Mouse (Mus musculus) midbrain, embryonic 11.5 days (tissue): Measurements from ENCODE around the gene Fdx1l. TPM values are rescaled to one million over a fixed set of nuclear protein-coding genes. Genes with fewer than 3 reads are reported as not detected.
"Not testable (repeated sequence)": the region's sequence is repeated elsewhere in the genome, so short reads cannot be mapped to it uniquely, and the experiment has no call there.

Source experiments
- ATAC-seq: fragments of 200-750 bp; cut with Nextera tagmentation; 2 replicates; pipeline ENCODE4 v1.8.0; 2017; ENCODE audit warnings: moderate TSS enrichment, moderate library complexity; ENCODE audit not compliant: low FRiP score
- DNase-seq: peaks from one replicate; pipeline ENCODE4 v3.0.0; 2015; ENCODE audit warnings: low spot score; ENCODE audit errors: missing footprints
- H3K27ac ChIP-seq: fragments of 300-500 bp; sonication (generic); 2 replicates; pipeline ENCODE4 v1.5.1; 2014; ENCODE audit warnings: low read depth, low read length
- H3K27me3 ChIP-seq: fragments of 300-500 bp; sonication (generic); 2 replicates; pipeline ENCODE4 v1.6.1; 2014; ENCODE audit warnings: mild to moderate bottlenecking, low read length, moderate library complexity, mixed read lengths; ENCODE audit not compliant: control insufficient read depth, insufficient read depth
- H3K36me3 ChIP-seq: fragments of 300-500 bp; sonication (generic); 2 replicates; pipeline ENCODE4 v1.6.1; 2014; ENCODE audit warnings: mild to moderate bottlenecking, low read length, moderate library complexity, mixed read lengths; ENCODE audit not compliant: control insufficient read depth, insufficient read depth
- H3K4me1 ChIP-seq: fragments of 300-500 bp; sonication (generic); 2 replicates; pipeline ENCODE4 v1.6.1; 2014; ENCODE audit warnings: low read length; ENCODE audit not compliant: control insufficient read depth, insufficient read depth
- H3K4me2 ChIP-seq: fragments of 300-500 bp; sonication (generic); 2 replicates; pipeline ENCODE4 v1.6.1; 2014; ENCODE audit warnings: mild to moderate bottlenecking, moderate library complexity
- H3K4me3 ChIP-seq: fragments of 300-500 bp; sonication (generic); 2 replicates; pipeline ENCODE4 v1.5.1; 2014; ENCODE audit warnings: low read depth, low read length
- H3K9ac ChIP-seq: fragments of 300-500 bp; sonication (generic); 2 replicates; pipeline ENCODE4 v1.6.1; 2014; ENCODE audit warnings: low read length
- H3K9me3 ChIP-seq: fragments of 300-500 bp; sonication (generic); 2 replicates; pipeline ENCODE4 v1.6.1; 2016; ENCODE audit warnings: low read length; ENCODE audit not compliant: control insufficient read depth
- WGBS: fragments of 180-500 bp; shearing (Covaris S2); extraction: QIAGEN DNeasy Blood & Tissue Kit; methylation state at CpG from one replicate; pipeline ENCODE4 v1.1.7; 2014; 5-methylcytosine and 5-hydroxymethylcytosine counted together
- polyA plus RNA-seq: library from polyadenylated mRNA; unstranded; fragments of >200 nt; fragmentation: Nextera tagmentation; extraction: Ambion mirVana; gene quantifications from 2 replicates; pipeline ENCODE4 v1.2.1, GENCODE M21; 2014

Fdx1l gene
- polyA plus RNA-seq, 1 experiment from 2014 or later = 50.4 TPM

- Histone ChIP-seq H3K4me2 (no peak overlapping the region), H3K4me1 (no peaks in the 10 kb centered on the region), H3K9me3 (no peaks in the 10 kb centered on the region), H3K27me3 (peaks cover under 1% of the 10 kb centered on the region; the same call in 1 of the 2 replicates), H3K36me3 (no peaks in the 10 kb centered on the region), H3K4me3 (no peak overlapping the region), H3K27ac (no peak overlapping the region), H3K9ac (no peak overlapping the region)
- DNase-seq = no peak
- 90% methylated on average over 3 of the region's 3 CpGs for WGBS
- ATAC-seq = no peak
These were observed 28.2 kb downstream of the Fdx1l start for GRCm38 (mm10) chr9:21045235-21045634.

GRCm38 (mm10) chr9:21044785-21045184 is 28.6 kb downstream of the Fdx1l start:
- not testable (repeated sequence) for H3K4me1 ChIP-seq, H3K27ac ChIP-seq, H3K9ac ChIP-seq, ATAC-seq, H3K9me3 ChIP-seq, H3K36me3 ChIP-seq, H3K4me3 ChIP-seq, H3K4me2 ChIP-seq, DNase-seq, H3K27me3 ChIP-seq
- WGBS = 57% methylated on average over 1 of the region's 1 CpGs

- Histone ChIP-seq H3K4me2 (no peak overlapping the region), H3K27me3 (peaks cover 15% of the 10 kb centered on the region), H3K4me3 (no peak overlapping the region), H3K4me1 (no peaks in the 10 kb centered on the region), H3K9me3 (no peaks in the 10 kb centered on the region), H3K27ac (no peak overlapping the region), H3K36me3 (no peaks in the 10 kb centered on the region), H3K9ac (no peak overlapping the region)
- ATAC-seq (no peak), DNase-seq (no peak)
- WGBS = 82% methylated on average over 4 of the region's 4 CpGs
These were observed 29.9 kb downstream of the Fdx1l start for GRCm38 (mm10) chr9:21043563-21043962.

- Histone ChIP-seq H3K9ac (no peak overlapping the region), H3K9me3 (no peaks in the 10 kb centered on the region), H3K27ac (no peak overlapping the region), H3K27me3 (peaks cover 38% of the 10 kb centered on the region), H3K4me2 (no peak overlapping the region), H3K36me3 (no peaks in the 10 kb centered on the region), H3K4me3 (no peak overlapping the region), H3K4me1 (peaks cover 8% of the 10 kb centered on the region; the same call in 1 of the 2 replicates)
- no peak for ATAC-seq
- peak; percentile 53 for DNase-seq
- WGBS = 50% methylated on average over 4 of the region's 4 CpGs
These were observed 32.1 kb downstream of the Fdx1l start for GRCm38 (mm10) chr9:21041308-21041707.

- 79% methylated on average over 3 of the region's 3 CpGs for WGBS
- no peak overlapping the region for H3K4me2 ChIP-seq
These were observed 33.6 kb downstream of the Fdx1l start for GRCm38 (mm10) chr9:21039779-21040178.

GRCm38 (mm10) chr9:21037481-21037891 is 35.9 kb downstream of the Fdx1l start:
- WGBS = 2% methylated on average over 31 of the region's 31 CpGs
- Histone ChIP-seq H3K9me3 (no peaks in the 10 kb centered on the region), H3K9ac (peak overlapping the region; percentile 44), H3K27me3 (peaks cover 75% of the 10 kb centered on the region), H3K27ac (no peak overlapping the region), H3K4me1 (peaks cover 18% of the 10 kb centered on the region), H3K4me2 (peak overlapping the region; percentile 53), H3K36me3 (no peaks in the 10 kb centered on the region), H3K4me3 (peak overlapping the region; percentile 24)
- ATAC-seq (peak; percentile 43; the same call in 1 of the 2 replicates), DNase-seq (peak; percentile 92)

More at GRCm38 (mm10) chr9:21039779-21040178, 33.6 kb downstream of the Fdx1l start:
- Histone ChIP-seq H3K4me1 (peaks cover 8% of the 10 kb centered on the region; the same call in 1 of the 2 replicates), H3K36me3 (no peaks in the 10 kb centered on the region), H3K27ac (no peak overlapping the region), H3K27me3 (peaks cover 53% of the 10 kb centered on the region), H3K9ac (no peak overlapping the region), H3K9me3 (no peaks in the 10 kb centered on the region), H3K4me3 (no peak overlapping the region)
- DNase-seq (peak; percentile 78), ATAC-seq (no peak)

GRCm38 (mm10) chr9:21036666-21037065 is 36.7 kb downstream of the Fdx1l start:
- no peak for ATAC-seq
- Histone ChIP-seq H3K36me3 (no peaks in the 10 kb centered on the region), H3K27me3 (peaks cover 83% of the 10 kb centered on the region), H3K9me3 (no peaks in the 10 kb centered on the region), H3K9ac (no peak overlapping the region), H3K4me2 (no peak overlapping the region), H3K27ac (no peak overlapping the region), H3K4me3 (no peak overlapping the region), H3K4me1 (peaks cover 24% of the 10 kb centered on the region)
- peak; percentile 87 for DNase-seq
- 2% methylated on average over 22 of the region's 22 CpGs for WGBS

- H3K9ac ChIP-seq = no peak overlapping the region
- H3K4me3 ChIP-seq = no peak overlapping the region
- ATAC-seq (no peak), DNase-seq (peak; percentile 90)
- H3K4me1 ChIP-seq = peaks cover 25% of the 10 kb centered on the region
- 4% methylated on average over 20 of the region's 20 CpGs for WGBS
- no peaks in the 10 kb centered on the region for H3K36me3 ChIP-seq
- H3K9me3 ChIP-seq = no peaks in the 10 kb centered on the region
- peaks cover 88% of the 10 kb centered on the region for H3K27me3 ChIP-seq
- H3K27ac ChIP-seq = no peak overlapping the region
- no peak overlapping the region for H3K4me2 ChIP-seq
These were observed 37.3 kb downstream of the Fdx1l start for GRCm38 (mm10) chr9:21036161-21036560.

- 16% methylated on average over 9 of the region's 9 CpGs for WGBS
- no peaks in the 10 kb centered on the region for H3K36me3 ChIP-seq
- no peak for ATAC-seq
- no peak overlapping the region for H3K4me3 ChIP-seq
- no peak for DNase-seq
- H3K9ac ChIP-seq = no peak overlapping the region
- H3K4me1 ChIP-seq = peaks cover 30% of the 10 kb centered on the region
- H3K4me2 ChIP-seq = no peak overlapping the region
- H3K9me3 ChIP-seq = no peaks in the 10 kb centered on the region
- H3K27ac ChIP-seq = no peak overlapping the region
- peaks cover 93% of the 10 kb centered on the region for H3K27me3 ChIP-seq
These were observed 37.8 kb downstream of the Fdx1l start for GRCm38 (mm10) chr9:21035586-21035985.
